Mouse (Mus musculus) thymus, adult 18-20 months (tissue): ENCODE measurements around the gene Gbf1.

Experiments used
- DNase-seq, 2 experiments: peaks; one replicate each; pipeline ENCODE4 v3.0.0; 2022; ENCODE audit warnings: mixed read lengths in 2 of 2

Gbf1 gene

GRCm38 (mm10) chr19:46224882-46225281, 72.6 kb downstream of the Gbf1 start:
- DNase-seq, result no peak

- DNase-seq, result no peak
Measured at GRCm38 (mm10) chr19:46225506-46225905, 73.2 kb downstream of the Gbf1 start.

- DNase-seq, result no peak
Measured at GRCm38 (mm10) chr19:46226295-46226694, 74.0 kb downstream of the Gbf1 start.

GRCm38 (mm10) chr19:46227300-46227699, 75.0 kb downstream of the Gbf1 start:
- DNase-seq, result no peak

- DNase-seq, result no peak
Measured at GRCm38 (mm10) chr19:46234450-46234849, 82.1 kb downstream of the Gbf1 start.

- DNase-seq, result no peak
Measured at GRCm38 (mm10) chr19:46236658-46237057, 84.3 kb downstream of the Gbf1 start.

GRCm38 (mm10) chr19:46240246-46240645, 87.9 kb downstream of the Gbf1 start:
- DNase-seq, result no peak

- no peak for DNase-seq
Measured at GRCm38 (mm10) chr19:46242416-46242815, 90.1 kb downstream of the Gbf1 start.

- no peak for DNase-seq
Measured at GRCm38 (mm10) chr19:46244628-46245027, 92.3 kb downstream of the Gbf1 start.

- DNase-seq, result no peak
Measured at GRCm38 (mm10) chr19:46248991-46249390, 96.7 kb downstream of the Gbf1 start.

- no peak for DNase-seq
Measured at GRCm38 (mm10) chr19:46254163-46254752, 101.9 kb downstream of the Gbf1 start.

GRCm38 (mm10) chr19:46264762-46265161, 112.5 kb downstream of the Gbf1 start:
- DNase-seq, result no peak

GRCm38 (mm10) chr19:46275307-46275706, 123.0 kb downstream of the Gbf1 start:
- DNase-seq, result no peak

GRCm38 (mm10) chr19:46282081-46282849, 130.0 kb downstream of the Gbf1 start:
- peak in 1 of 2 experiments; percentile 45 for DNase-seq

GRCm38 (mm10) chr19:46284686-46285085, 132.4 kb downstream of the Gbf1 start:
- no peak for DNase-seq

- DNase-seq, result no peak
Measured at GRCm38 (mm10) chr19:46285631-46286030, 133.3 kb downstream of the Gbf1 start.

GRCm38 (mm10) chr19:46286047-46286446, 133.7 kb downstream of the Gbf1 start:
- DNase-seq, result no peak

GRCm38 (mm10) chr19:46286926-46287325, 134.6 kb downstream of the Gbf1 start:
- no peak for DNase-seq

GRCm38 (mm10) chr19:46287566-46287965, 135.3 kb downstream of the Gbf1 start:
- no peak for DNase-seq

- no peak for DNase-seq
Measured at GRCm38 (mm10) chr19:46290535-46291105, 138.3 kb downstream of the Gbf1 start.

GRCm38 (mm10) chr19:46296938-46297337, 144.6 kb downstream of the Gbf1 start:
- no peak for DNase-seq

- DNase-seq, result no peak
Measured at GRCm38 (mm10) chr19:46300294-46301045, 148.2 kb downstream of the Gbf1 start.

GRCm38 (mm10) chr19:46302551-46302950, 150.2 kb downstream of the Gbf1 start:
- no peak for DNase-seq
